Mouse (Mus musculus) CH12F3 (cell line): ENCODE results near the gene Umad1.

Experiments used
- in situ Hi-C: fragments of 300-500 bp; cut with MboI; formaldehyde crosslinking; loops from 2 replicates; pipeline ENCODE4 v1.14.3; 2020; ENCODE audit warnings: low sequenced_read_pairs

Gene Umad1

DNA sequence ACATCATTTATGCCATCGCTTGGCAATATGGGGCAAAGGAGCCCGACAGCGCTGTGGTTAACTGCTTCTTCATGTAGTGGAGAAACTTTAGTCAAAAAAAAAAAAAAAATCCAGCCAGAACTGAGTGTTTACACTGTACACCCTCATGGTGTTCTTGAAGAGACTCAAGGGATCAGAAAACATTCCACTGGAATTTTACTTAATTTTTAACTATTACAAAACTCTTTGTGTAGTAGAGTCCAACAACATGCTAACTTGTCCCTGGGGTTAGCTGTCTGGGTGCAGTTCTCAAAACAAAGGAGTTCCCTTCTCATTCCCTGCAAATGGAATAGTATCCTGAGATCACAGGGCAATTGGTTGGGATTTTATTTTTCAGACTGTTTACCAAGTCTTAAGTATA lies 210.8 kb downstream of the Umad1 start:
- in situ Hi-C loops = no loop called here

DNA sequence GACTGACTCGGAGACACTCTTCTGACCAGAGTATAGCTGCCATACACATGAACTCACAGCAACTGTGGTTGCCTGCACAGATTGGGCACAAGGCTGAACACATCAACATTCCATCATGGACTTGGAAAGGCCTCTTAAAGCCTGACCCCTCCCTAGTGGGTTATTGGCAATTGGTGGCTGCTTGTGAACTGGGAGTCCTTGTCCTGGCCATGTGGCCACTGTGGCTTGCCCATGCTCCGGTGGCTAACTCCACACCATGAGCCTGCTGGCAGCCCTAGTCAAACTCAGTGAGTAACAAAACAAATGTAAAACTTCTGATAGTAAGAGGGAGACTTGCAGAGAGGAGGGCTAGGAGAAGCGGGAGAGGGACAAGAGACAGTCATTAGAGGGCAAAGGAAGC lies 213.0 kb downstream of the Umad1 start:
- in situ Hi-C loops = no loop called here

DNA sequence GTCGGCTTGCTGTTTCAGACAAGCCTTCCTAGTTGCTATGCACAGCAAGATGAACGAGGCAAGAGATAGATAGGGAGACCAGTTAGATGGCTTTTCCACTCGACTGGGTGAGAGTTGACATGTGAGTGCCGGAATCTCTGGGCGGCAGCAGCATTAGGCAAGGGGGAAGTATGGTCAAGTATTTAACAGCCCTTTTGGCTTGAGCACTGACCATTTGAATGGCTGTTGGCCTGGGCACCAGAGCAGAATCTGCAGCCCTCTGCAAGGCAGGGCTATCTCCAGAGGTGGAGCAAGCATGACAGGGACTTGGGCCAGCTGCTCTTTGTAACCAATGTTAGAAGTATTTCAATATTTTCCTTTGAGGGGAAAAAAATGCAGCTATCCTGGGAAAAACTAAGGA lies 213.8 kb downstream of the Umad1 start:
- in situ Hi-C loops = no loop called here

DNA sequence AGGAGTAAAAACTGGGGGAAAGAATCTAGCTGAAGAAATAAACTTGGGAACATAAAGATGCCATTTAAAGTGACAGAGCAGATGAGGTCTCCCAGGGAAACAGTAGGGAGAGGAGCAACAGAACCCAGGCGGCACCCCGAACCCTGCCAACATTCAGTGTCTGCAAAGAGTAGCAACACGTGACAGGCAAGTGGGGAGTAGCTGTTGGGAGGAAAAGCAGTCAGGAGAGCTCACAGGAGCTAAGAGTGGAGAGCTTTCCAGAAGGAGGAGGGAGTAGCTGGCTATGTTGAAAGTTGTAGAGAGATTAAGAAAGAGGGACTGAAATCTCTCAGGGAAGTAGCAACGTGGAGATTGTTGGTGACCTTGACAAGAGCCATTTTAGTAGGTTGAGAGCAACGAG lies 214.4 kb downstream of the Umad1 start:
- in situ Hi-C loops = no loop called here

DNA sequence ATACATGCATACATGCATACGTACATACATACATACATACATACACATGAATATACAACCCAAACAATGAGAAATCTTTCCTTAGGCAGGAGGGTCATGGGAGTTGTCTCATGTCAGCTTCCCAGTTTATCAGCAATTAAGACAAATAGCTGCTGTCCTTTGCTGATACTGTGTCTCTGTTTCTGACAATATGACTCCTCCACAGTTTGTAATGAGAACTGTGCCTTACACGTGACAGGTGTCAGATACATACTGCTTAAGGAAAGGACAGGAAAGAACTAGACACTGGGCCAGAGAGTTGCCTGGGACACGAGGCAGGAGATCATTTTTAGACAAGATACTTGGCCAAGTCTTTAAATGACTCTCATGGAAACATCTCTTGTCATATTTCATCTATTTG lies 215.2 kb downstream of the Umad1 start:
- in situ Hi-C loops = no loop called here

DNA sequence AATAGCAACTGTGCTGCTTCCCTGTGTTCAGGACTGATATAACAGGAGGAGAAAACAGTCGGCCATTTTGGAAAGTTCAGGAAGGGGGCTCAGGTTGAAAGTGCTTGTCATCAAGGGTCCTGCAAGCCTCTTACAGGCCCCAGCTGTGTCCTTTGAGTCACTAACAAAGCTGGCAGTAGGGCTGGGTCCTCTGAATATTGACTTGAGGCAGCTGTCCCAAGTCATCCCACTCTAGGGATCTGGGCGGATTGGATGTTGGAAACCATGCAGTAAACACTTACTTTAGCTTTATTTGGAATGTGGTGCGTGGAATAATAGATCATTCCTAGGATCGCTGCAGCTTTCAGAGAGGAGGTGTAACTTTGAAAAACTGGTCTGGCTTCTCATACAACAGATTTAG lies 215.7 kb downstream of the Umad1 start:
- in situ Hi-C loops = no loop called here

DNA sequence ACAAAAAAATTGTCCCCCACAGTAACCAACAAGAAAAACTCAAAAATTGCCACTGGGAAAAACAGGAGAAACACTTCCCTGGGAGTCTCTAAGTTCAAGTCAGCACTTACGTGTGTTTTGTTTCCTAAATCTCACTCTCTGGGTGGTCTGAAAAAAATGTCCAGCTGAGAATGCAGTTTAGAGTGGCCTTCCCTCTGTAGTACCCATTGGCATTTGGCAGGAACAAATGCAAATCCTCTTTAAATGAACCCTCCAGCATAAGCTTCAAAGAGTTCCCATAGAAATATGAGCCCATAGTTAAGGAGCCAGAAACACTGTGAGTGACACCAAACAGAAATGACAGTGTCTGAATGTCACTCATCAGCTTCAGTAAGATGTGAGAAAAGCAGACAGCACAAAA lies 220.1 kb downstream of the Umad1 start:
- in situ Hi-C loops = no loop called here

DNA sequence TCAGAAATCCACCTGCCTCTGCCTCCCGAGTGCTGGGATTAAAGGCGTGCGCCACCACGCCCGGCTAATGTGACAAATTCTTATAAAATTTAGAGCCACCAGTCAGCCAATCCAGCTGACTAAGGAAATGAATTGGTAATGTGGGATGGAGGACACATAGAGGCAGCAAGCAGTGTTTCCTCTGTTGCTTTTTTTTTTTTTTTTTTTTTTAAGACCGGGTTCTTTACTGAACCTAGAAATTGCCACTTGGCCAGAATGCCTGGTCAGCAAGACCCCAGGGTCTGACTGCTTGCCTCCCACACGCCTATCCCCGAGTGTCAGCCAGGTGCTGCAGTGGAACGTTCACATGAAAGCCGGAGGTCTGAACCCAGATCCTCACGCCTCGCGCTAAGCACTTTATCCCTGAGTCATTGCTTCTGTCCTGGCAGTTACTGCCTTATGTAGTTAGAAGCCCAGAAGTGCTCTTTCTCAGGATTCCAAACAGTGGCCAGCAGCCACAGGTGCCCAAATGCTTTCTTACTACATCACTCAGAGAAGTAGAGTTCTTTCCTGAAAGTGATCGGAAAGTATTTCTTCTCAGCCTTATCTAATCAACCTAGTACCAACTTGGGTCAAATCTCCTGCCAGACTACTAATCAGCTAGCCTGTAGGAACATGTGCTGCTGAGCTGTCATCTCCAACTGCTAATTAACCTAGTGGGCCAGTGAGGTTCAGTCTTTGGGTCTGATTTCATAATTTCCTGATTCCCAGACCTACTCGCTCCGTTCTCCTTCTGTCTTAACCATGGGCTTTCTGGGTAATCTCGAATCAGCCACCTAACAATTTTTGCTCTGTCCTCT lies 225.6 kb downstream of the Umad1 start:
- in situ Hi-C loops = no loop called here

DNA sequence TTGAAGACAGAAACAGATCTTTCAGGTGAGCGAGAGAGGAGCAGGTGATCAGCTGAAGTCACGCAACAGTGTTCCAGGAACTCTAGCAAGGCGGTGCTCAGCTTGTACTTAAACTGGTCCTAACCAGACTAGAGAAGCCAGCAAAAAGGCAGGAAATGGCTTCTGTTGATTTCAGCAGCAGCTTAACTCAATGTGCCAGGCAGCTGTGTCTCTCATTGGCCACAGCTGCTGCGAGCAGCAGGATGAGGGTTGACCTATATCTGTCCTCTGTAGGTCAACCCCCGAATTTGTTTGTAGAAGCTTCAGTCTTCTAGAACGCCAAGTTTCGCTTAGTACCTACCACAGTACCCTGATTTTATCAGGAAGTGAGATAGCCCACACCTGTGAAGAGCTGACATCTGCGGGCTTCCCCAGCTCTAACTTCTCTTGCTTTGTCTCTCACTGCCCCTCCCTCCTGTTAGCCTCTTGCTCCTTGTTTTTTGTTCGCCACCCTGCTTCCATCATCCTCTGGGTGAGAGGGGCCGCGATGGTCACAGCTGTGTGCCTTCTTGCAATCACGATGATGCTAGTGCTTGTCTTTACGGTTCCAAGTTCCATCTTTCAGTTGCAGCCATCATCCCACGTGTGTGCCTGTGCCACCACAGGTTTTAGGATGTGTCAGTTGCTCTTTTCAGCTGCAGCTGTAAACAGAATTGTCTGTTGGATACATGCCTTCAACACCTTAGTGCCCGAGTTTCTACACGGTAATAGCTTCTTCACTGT lies 226.5 kb downstream of the Umad1 start:
- in situ Hi-C loops = no loop called here

DNA sequence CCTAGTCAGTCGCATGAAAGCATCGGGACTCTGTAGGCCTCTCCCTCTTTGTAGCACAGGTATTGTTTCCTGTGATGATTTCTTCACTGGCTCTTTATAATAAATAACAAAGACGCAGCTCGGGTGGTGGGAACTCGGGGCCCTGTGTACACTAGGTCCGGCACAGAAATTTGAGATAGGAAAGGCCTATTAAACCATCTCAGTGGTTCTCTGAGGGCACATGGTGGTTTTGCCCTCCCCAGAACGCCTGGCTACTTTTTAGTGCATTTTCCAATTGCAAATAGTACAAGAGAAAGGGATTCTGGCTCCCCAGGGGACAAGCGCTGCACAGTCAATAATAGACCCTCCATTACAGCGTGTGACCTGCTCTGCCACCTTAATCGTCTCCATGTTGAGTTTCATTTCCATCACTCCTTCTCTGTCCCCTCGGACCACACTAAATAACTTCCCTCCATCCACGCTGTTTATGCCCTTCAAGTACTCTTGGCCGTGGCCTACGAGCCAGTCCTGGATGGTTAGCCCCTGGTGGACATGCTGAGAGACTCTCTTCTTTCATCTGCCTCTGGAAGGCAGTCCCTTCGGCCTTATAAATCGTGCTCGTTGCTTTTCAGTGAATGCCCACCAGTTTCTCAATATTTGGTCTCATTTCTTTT lies 227.4 kb downstream of the Umad1 start:
- in situ Hi-C loops = no loop called here

DNA sequence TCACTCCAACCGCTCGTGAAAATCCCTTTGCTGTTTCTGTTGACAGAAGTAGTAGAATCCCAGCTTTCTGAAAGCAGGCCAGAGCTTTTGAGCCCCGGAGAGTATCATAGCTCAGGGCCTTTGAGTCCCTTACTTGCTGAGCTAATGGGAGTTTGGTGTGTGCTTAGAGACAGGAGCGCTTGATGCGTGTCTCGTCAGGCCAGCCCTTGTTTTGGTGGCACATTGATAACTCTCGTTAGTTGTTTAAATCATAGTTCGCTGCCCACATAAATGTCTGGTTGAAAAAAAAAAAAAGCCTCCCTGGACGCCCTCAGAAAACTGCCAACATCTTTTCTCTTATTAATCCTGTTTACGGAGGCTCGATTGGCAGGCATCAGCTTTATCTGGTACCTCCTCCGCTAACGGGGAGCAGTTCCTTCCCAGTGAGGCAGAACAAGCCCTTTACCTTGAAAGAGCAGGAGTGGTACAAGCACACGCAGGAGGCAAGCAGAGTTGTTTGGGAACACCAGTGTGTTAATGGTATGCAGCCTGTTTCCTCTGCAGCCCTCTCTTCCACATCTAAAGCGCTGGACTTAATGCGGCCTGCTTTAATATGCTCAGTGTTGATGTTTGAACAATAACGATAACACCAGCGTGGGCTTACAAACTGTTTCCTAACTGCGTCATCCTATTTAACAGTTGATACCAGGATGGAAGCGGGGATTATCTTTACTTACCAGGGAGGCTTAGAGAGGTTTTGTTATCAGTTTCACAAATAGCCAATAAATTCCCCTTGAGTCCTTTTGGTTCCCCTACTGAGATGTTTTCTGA lies 228.2 kb downstream of the Umad1 start:
- in situ Hi-C loops = no loop called here

DNA sequence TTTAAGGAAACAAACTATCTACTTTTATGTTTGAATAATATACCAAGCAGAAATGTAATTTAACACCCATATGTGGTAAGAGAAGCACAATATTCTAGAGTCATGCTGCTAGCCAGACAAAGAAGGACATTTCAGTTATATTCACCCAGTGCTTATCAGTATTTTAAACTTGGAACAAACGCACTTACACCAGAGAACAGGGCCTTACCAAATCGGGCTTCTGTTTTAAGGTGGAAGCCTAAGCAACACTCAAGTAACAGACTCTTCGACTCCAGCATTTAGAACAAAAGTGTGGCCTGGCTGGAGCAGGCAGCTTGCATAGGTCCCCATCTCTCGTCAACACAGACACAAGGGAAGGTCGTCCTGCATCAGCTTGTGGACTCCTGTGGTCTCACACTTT lies 229.2 kb downstream of the Umad1 start:
- in situ Hi-C loops = no loop called here

DNA sequence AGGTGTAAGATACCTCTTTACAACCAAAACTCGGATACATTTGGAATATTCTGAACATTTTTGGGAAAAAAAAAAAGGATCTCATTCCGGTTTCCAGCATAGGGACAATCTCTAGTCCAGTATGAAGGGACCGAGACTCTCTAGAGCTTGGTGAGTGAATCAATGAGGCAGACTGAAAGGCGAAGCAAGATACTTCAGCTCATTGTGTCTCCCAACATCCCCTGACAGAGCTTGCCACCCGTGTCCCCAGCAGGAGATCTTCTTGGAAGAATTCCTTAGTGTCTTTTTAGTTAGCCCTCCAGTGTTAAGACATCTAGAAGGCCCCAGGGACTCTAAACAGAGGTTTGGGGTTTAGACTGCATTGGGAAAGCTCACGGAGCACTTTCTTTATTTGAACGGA lies 230.2 kb downstream of the Umad1 start:
- in situ Hi-C loops = no loop called here

DNA sequence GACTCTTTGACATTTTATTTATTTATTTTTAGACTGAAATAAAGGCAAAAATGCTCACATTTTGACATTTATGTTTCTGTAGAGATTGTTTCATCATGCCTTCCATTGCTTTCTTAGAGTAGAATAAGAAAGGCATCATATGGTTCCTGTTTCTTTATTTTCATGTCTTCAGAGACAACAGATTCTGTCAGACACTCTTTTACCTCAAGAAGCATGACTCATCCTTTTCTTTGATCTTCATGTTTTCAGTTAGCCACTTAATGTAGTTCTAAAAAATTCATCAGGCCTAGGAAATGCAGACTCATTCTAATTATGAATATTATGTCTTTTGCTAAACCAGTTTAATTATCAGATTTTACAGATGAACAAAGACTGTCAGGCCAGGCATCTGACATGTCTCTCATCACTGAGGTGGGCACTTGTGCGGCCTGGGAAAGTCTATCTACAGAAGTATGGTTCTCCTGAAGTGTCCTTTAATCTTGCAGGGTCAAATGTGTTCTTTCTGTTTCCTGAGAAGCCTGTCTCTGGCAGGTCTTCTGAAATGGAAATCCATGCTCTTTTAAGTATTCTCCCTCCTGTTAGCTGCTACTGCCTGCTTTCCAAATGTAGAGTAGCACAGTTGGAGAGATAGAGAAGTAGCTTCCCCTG lies 231.0 kb downstream of the Umad1 start:
- in situ Hi-C loops = no loop called here

DNA sequence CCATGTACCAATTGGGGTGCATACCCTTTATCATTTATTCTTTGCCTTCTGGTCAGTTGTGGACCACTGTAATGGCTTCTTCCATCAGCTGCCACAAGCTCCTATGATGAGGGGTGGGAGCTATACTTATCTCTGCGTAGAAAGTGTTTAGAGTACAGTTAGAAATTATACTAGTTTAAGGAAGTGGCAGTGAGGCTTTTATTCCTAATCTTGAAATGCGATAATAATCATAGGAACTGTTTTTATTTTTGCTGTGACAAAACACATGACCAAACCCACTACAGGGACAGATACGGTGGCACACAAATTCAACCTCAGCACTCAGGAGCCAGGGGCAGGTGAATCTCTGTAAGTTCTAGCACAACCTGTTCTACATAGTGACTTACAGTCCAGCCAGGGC lies 233.2 kb downstream of the Umad1 start:
- in situ Hi-C loops = no loop called here

DNA sequence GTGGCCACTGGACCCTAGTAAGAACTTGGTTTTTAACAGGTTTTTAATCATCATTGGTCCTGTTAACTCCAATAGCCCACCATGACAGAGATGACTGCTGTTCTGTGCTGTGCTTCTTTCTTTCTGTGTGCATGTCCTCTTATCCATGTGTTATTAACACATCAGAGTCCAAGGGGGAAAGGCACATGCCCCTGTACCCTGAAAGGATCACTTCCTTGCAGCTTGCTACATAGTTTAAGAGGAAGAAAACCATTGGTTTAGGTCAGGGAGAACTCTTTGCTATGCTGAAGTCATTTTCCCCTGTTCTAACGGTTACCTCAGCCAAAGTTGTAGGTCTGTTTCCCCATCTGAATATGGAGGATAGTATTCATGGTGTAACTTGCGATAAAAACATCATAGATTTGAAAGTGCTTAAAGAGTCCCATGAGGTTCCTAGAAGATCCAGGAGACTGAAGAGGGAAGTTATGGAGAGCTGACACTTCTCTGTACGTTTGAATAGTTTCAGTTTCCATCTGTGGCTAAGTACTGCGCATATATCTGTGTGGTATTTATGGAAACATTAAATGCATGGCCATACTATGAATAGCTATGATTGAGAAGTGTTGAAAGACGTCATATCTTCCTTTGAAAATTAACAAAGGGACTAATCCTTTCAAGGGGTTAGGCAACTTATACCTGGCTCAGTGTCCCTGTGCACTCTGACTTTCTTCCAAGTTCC lies 236.2 kb downstream of the Umad1 start:
- in situ Hi-C loops = no loop called here

DNA sequence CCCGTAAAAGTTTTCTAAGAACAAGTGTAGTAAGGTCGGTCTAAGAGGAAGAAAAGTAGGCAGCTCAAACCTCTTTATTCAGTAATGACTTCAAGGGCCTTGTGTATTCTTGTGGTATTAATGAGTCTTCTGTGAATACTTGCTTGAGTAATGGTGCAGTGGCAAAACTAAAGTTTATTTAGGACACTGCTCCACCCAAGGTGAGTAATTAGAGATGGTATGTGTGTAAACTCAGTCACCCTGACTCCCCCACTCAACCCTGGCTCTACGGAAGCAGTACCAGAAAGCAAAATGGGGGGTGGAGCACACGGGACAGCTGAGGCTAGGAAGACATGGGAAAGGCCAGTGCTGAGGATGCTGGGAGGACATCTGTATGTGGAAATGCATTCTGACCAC lies 236.7 kb downstream of the Umad1 start:
- in situ Hi-C loops = no loop called here

DNA sequence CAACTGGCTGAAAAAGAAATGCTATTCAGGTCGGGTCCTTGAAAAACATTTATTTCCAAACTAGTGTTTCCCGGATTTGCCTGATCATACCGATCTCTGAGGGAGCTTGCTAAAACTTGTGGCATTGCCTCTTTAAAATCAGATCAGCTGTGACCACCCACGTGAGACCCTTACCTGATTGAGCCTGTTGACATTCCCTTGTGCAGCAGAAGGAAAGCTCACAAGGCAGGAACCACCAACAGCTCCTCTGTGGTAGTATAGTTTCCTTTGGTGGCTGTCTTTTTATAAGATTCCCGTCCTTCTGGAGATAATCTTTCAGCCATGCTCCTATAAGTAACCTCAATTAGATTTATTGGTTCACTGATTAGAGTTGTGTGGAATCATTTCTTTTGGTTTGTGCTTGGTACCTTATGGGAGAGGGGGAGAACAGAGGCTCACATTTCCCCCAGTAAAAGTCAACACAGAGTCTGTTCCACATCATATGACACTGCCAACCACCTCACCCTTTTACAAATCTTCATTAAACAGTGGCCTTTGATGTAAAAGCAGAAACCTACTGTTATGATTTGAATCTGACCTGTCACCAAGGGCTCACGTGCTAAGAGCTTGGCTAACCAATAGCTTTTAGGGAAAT lies 238.3 kb downstream of the Umad1 start:
- in situ Hi-C loops = no loop called here

DNA sequence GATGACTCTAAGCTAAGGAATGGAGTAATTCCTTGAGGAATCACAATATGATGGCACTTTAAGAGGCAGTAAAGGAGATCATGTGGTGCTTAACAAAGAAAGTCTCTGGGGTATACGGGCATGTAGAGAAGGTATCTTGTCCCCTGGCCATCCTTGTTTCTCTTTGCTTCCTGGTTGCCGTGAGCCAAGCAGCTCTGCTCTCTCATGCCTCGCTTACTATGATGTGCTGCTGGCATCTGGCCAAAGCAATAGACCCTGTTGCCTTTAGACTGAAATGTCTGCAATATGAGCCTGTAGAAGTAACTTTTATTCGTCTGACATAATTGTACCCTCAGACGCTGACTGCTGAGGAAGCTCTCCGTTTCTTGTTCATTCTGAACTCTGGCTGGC lies 238.8 kb downstream of the Umad1 start:
- in situ Hi-C loops = no loop called here

DNA sequence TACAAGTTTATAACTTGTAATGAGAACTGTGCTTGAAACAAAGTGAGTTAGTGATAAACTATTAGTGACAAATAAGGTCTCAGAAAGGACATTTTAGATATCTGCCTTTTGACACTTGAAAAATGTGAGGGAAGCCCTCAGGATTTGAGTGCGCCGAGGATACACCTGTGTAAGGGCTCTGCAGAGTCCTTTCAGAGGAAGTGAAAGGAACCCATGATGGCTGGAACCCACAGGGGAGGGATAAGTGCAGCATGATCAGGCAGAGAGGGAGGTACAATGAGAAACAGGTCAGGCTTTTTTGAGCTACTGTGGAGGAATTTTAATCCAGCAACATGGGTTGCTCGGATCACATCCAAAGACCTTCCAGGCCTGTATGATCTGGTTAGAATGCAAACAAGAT lies 239.9 kb downstream of the Umad1 start:
- in situ Hi-C loops = no loop called here
